Mouse (Mus musculus): ENCODE measurements at regions not wholly inside any gene's neighbourhood (a gene's known extent, or its start where the extent isn't known, plus 50 kb on each side); places are given as distances from the start of the nearest gene placed in this dataset.

- DNase-seq: no peak
Measured at GRCm38 (mm10) chr2:61213951-61214350, 251.0 kb upstream of the Rbms1 start.

- DNase-seq: no peak
Measured at GRCm38 (mm10) chr2:61201387-61201786, 238.4 kb upstream of the Rbms1 start.

GRCm38 (mm10) chr2:61193976-61194375 is 231.0 kb upstream of the Rbms1 start:
- DNase-seq: peak; percentile 32

- DNase-seq: no peak
Measured at GRCm38 (mm10) chr2:61182424-61182979, 219.5 kb upstream of the Rbms1 start.

- DNase-seq: peak; percentile 57
Measured at GRCm38 (mm10) chr2:61177801-61178200, 214.8 kb upstream of the Rbms1 start.

GRCm38 (mm10) chr2:61176807-61177206 is 213.8 kb upstream of the Rbms1 start:
- peak; percentile 48 for DNase-seq

- peak; percentile 54 for DNase-seq
Measured at GRCm38 (mm10) chr2:61173581-61173980, 210.6 kb upstream of the Rbms1 start.

GRCm38 (mm10) chr2:61161336-61161735 is 198.3 kb upstream of the Rbms1 start:
- no peak for DNase-seq

GRCm38 (mm10) chr2:61159761-61160160 is 196.8 kb upstream of the Rbms1 start:
- no peak for DNase-seq

- DNase-seq: peak; percentile 72
Measured at GRCm38 (mm10) chr2:61138998-61139631, 176.1 kb upstream of the Rbms1 start.

- no peak for DNase-seq
Measured at GRCm38 (mm10) chr2:61138625-61138997, 175.6 kb upstream of the Rbms1 start.

- no peak for DNase-seq
Measured at GRCm38 (mm10) chr2:61137378-61137777, 174.4 kb upstream of the Rbms1 start.

GRCm38 (mm10) chr2:61136926-61137325 is 173.9 kb upstream of the Rbms1 start:
- no peak for DNase-seq

GRCm38 (mm10) chr2:61123046-61123806 is 160.2 kb upstream of the Rbms1 start:
- no peak for DNase-seq

- DNase-seq: no peak
Measured at GRCm38 (mm10) chr2:61121281-61121680, 158.3 kb upstream of the Rbms1 start.

GRCm38 (mm10) chr2:61114620-61115019 is 151.6 kb upstream of the Rbms1 start:
- no peak for DNase-seq

GRCm38 (mm10) chr2:61113916-61114315 is 150.9 kb upstream of the Rbms1 start:
- no peak for DNase-seq

GRCm38 (mm10) chr2:61110591-61110990 is 147.6 kb upstream of the Rbms1 start:
- peak; percentile 64 for DNase-seq

- DNase-seq: no peak
Measured at GRCm38 (mm10) chr2:61109564-61109963, 146.6 kb upstream of the Rbms1 start.

- no peak for DNase-seq
Measured at GRCm38 (mm10) chr2:61105169-61105568, 142.2 kb upstream of the Rbms1 start.

- peak; percentile 13 for DNase-seq
Measured at GRCm38 (mm10) chr2:61100854-61101253, 137.9 kb upstream of the Rbms1 start.

- DNase-seq: no peak
Measured at GRCm38 (mm10) chr2:61088501-61088900, 125.5 kb upstream of the Rbms1 start.

- DNase-seq: no peak
Measured at GRCm38 (mm10) chr2:61084835-61085234, 121.8 kb upstream of the Rbms1 start.

GRCm38 (mm10) chr2:61083100-61083499 is 120.1 kb upstream of the Rbms1 start:
- no peak for DNase-seq
